Mouse (Mus musculus) ES-E14 (cell line): ENCODE measurements at regions not wholly inside any gene's neighbourhood (a gene's known extent, or its start where the extent isn't known, plus 50 kb on each side); places are given as distances from the start of the nearest gene placed in this dataset.

Experiments
- CHD2 ChIP-seq: IDR thresholded peaks from 2 replicates; pipeline ENCODE4 v1.6.1; 2014; ENCODE audit warnings: mild to moderate bottlenecking, low read depth, low read length, inconsistent platforms
- HCFC1 ChIP-seq: IDR thresholded peaks from 2 replicates; pipeline ENCODE4 v1.6.1; 2012; ENCODE audit warnings: low read length, inconsistent platforms, borderline replicate concordance; ENCODE audit not compliant: insufficient read depth
- MAFK ChIP-seq: IDR thresholded peaks from 2 replicates; pipeline ENCODE4 v1.6.1; 2014; ENCODE audit warnings: mild to moderate bottlenecking, low read depth, low read length, inconsistent platforms; ENCODE audit not compliant: insufficient read depth
- ZC3H11A ChIP-seq: IDR thresholded peaks from 2 replicates; pipeline ENCODE4 v1.6.1; 2012; ENCODE audit warnings: low read depth, mild to moderate bottlenecking, inconsistent platforms, low read length, borderline replicate concordance

DNA sequence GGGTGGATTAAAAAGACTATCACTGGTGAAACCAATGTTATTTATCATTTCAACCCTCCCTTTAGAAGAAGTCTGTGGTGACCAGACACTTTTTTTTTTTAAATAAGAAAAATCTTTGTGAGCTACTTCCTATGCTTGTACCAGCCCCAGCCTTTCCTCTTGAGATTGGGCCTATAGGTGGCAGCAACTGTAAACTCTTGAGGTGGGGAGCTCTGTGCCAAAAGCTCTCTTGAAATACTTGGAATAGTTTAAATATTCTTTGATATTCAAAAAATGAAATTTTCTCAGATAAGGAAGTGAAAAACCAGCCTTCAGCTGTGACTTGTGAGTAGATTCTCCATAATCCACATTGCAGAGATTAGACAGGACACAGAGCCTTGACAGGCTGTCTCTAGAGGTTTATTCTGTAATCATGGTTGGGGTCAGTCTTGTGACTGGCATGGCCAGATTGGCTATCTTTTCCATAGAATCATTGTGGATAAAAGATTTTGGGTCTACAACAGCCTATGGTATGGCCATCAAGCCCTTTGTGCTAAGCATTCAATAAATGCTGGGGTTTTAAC is 216.7 kb downstream of the Ndfip2 start:
- TF ChIP-seq MAFK = no peak
- TF ChIP-seq HCFC1 = no peak
- TF ChIP-seq CHD2 = no peak
- TF ChIP-seq ZC3H11A = no peak
